Mouse (Mus musculus) MEL (cell line): ENCODE results near the gene Itpr1. TPM values are rescaled to one million over a fixed set of nuclear protein-coding genes. Genes with fewer than 3 reads are reported as not detected.

Experiments
- DNase-seq: peaks from one replicate; pipeline ENCODE4 v3.0.0; 2011; ENCODE audit warnings: low read depth, low spot score
- H3K27ac ChIP-seq: 2 replicates; pipeline ENCODE4 v1.5.1; 2012; ENCODE audit warnings: low read depth, mild to moderate bottlenecking, control low read depth, low read length, moderate library complexity; ENCODE audit not compliant: control insufficient read depth
- H3K27me3 ChIP-seq, 2 experiments: fragments of 150-350 bp in 1 of 2; sonication (generic) in 1 of 2; 2 replicates each; pipeline ENCODE4 v1.6.1; 2012; ENCODE audit warnings: low read length in 2 of 2, mild to moderate bottlenecking in 2 of 2, improper control_type of control experiment in 1 of 2, moderate library complexity in 1 of 2; ENCODE audit not compliant: insufficient read depth in 2 of 2, control insufficient read depth in 1 of 2
- H3K36me3 ChIP-seq, 2 experiments: 2 replicates each; pipeline ENCODE4 v1.6.1; 2012 to 2014; ENCODE audit warnings: low read length in 2 of 2, improper control_type of control experiment in 1 of 2, inconsistent platforms in 1 of 2, mild to moderate bottlenecking in 1 of 2; ENCODE audit not compliant: insufficient read depth in 2 of 2, control insufficient read depth in 1 of 2
- H3K4me1 ChIP-seq, 2 experiments: fragments of 150-350 bp in 1 of 2; sonication (generic) in 1 of 2; 2 replicates each; pipeline ENCODE4 v1.6.1; 2012; ENCODE audit warnings: low read length in 2 of 2, improper control_type of control experiment in 1 of 2, mild to moderate bottlenecking in 1 of 2; ENCODE audit not compliant: insufficient read depth in 2 of 2, control insufficient read depth in 1 of 2
- H3K4me3 ChIP-seq, 2 experiments: fragments of 150-350 bp in 1 of 2; sonication (generic) in 1 of 2; 2 replicates each; pipeline ENCODE4 v1.5.1; 2012; ENCODE audit warnings: low read depth in 2 of 2, low read length in 2 of 2, mild to moderate bottlenecking in 2 of 2, moderate library complexity in 2 of 2, control low read depth in 1 of 2, improper control_type of control experiment in 1 of 2; ENCODE audit not compliant: control insufficient read depth in 1 of 2, insufficient read depth in 1 of 2
- H3K79me2 ChIP-seq: 2 replicates; pipeline ENCODE4 v1.6.1; 2012; ENCODE audit warnings: mild to moderate bottlenecking, low read length, moderate library complexity; ENCODE audit not compliant: control insufficient read depth, poor library complexity, insufficient read depth
- H3K9ac ChIP-seq: 2 replicates; pipeline ENCODE4 v1.6.1; 2012; ENCODE audit warnings: low read depth, mild to moderate bottlenecking, control low read depth, low read length, moderate library complexity; ENCODE audit not compliant: control insufficient read depth, poor library complexity, severe bottlenecking
- H3K9me3 ChIP-seq: fragments of 150-350 bp; sonication (generic); replicated peaks from 2 replicates; pipeline ENCODE4 v1.6.1; 2012; ENCODE audit warnings: mild to moderate bottlenecking, low read length, improper control_type of control experiment, moderate library complexity; ENCODE audit not compliant: insufficient read depth
- CTCF ChIP-seq, 3 experiments: IDR thresholded peaks in 2 of 3; conservative IDR thresholded peaks in 1 of 3; 2 replicates each; pipeline ENCODE4 v1.5.1; 2011 to 2012; ENCODE audit warnings: low read length in 3 of 3, low read depth in 2 of 3, mild to moderate bottlenecking in 2 of 3, improper control_type of control experiment in 1 of 3, inconsistent platforms in 1 of 3, mixed read lengths in 1 of 3, moderate library complexity in 1 of 3; ENCODE audit not compliant: control insufficient read depth in 1 of 3, insufficient read depth in 1 of 3, poor library complexity in 1 of 3, severe bottlenecking in 1 of 3
- E2F4 ChIP-seq: IDR thresholded peaks from 2 replicates; pipeline ENCODE4 v1.6.1; 2011; ENCODE audit warnings: low read depth, low read length, improper control_type of control experiment, borderline replicate concordance
- GABPA ChIP-seq: IDR thresholded peaks from 2 replicates; pipeline ENCODE4 v1.6.1; 2012; ENCODE audit warnings: low read depth, mild to moderate bottlenecking, inconsistent platforms, low read length, improper control_type of control experiment, moderate library complexity
- HCFC1 ChIP-seq: IDR thresholded peaks from 2 replicates; pipeline ENCODE4 v1.6.1; 2012; ENCODE audit warnings: low read depth, mild to moderate bottlenecking, inconsistent platforms, low read length, improper control_type of control experiment, moderate library complexity
- MAZ ChIP-seq: IDR thresholded peaks from 2 replicates; pipeline ENCODE4 v1.6.1; 2012; ENCODE audit warnings: low read depth, mild to moderate bottlenecking, inconsistent platforms, low read length, improper control_type of control experiment
- MEF2A ChIP-seq: IDR thresholded peaks from 2 replicates; pipeline ENCODE4 v1.6.1; 2014; ENCODE audit warnings: low read depth, mild to moderate bottlenecking, inconsistent platforms, low read length, improper control_type of control experiment; ENCODE audit not compliant: poor library complexity, insufficient replicate concordance, severe bottlenecking; ENCODE audit errors: extremely low read depth
- MXI1 ChIP-seq: IDR thresholded peaks from 2 replicates; pipeline ENCODE4 v1.6.1; 2011; ENCODE audit warnings: mild to moderate bottlenecking, low read depth, low read length, improper control_type of control experiment
- MYB ChIP-seq: IDR thresholded peaks from 2 replicates; pipeline ENCODE4 v1.6.1; 2011; ENCODE audit warnings: mild to moderate bottlenecking, low read depth, low read length, improper control_type of control experiment
- MYC ChIP-seq: IDR thresholded peaks from 2 replicates; pipeline ENCODE4 v1.6.1; 2011; ENCODE audit warnings: low read depth, mild to moderate bottlenecking, low read length, improper control_type of control experiment, moderate library complexity
- POLR2A ChIP-seq, 2 experiments: IDR thresholded peaks; 2 replicates each; pipeline ENCODE4 v1.6.1; 2011 to 2012; ENCODE audit warnings: low read length in 2 of 2, mild to moderate bottlenecking in 2 of 2, control low read depth in 1 of 2, improper control_type of control experiment in 1 of 2, low read depth in 1 of 2, moderate library complexity in 1 of 2; ENCODE audit not compliant: control insufficient read depth in 1 of 2, insufficient read depth in 1 of 2, poor library complexity in 1 of 2
- RAD21 ChIP-seq: IDR thresholded peaks from 2 replicates; pipeline ENCODE4 v1.6.1; 2011; ENCODE audit warnings: mild to moderate bottlenecking, low read depth, low read length, improper control_type of control experiment
- SIN3A ChIP-seq: IDR thresholded peaks from 2 replicates; pipeline ENCODE4 v1.6.1; 2012; ENCODE audit warnings: low read length, improper control_type of control experiment, inconsistent platforms
- SMC3 ChIP-seq: IDR thresholded peaks from 2 replicates; pipeline ENCODE4 v1.6.1; 2011; ENCODE audit warnings: low read depth, low read length, improper control_type of control experiment
- UBTF ChIP-seq: IDR thresholded peaks from 2 replicates; pipeline ENCODE4 v1.6.1; 2012; ENCODE audit warnings: low read depth, mild to moderate bottlenecking, inconsistent platforms, low read length, improper control_type of control experiment, moderate library complexity, borderline replicate concordance; ENCODE audit not compliant: insufficient read depth
- ZNF384 ChIP-seq: IDR thresholded peaks from 2 replicates; pipeline ENCODE4 v1.6.1; 2012; ENCODE audit warnings: low read depth, mild to moderate bottlenecking, inconsistent platforms, low read length, improper control_type of control experiment
- polyA plus RNA-seq, 2 experiments: library from polyadenylated mRNA; stranded (reverse) in 1 of 2; unstranded in 1 of 2; fragments of >175 nt in 1 of 2; fragments of >200 nt in 1 of 2; gene quantifications; 2 replicates each; pipeline versions ENCODE4 v1.2.1 to v1.2.4; 2012; ENCODE audit warnings: low replicate concordance in 2 of 2, low read depth in 1 of 2; ENCODE audit not compliant: insufficient read length in 2 of 2, insufficient read depth in 1 of 2, missing spikeins in 1 of 2
- total RNA-seq: library from RNA; depleted of rRNA; stranded (reverse); fragments of 300-350 nt; gene quantifications from 2 replicates; pipeline ENCODE4 v1.2.3, GENCODE M21; 2012

Gene Itpr1
- total and polyA plus RNA-seq, 3 experiments, result 15.6 to 19.0 TPM; not detected in 1

GRCm38 (mm10) chr6:108448016-108448735 lies 235.3 kb downstream of the Itpr1 start:
- H3K4me1 ChIP-seq, result no peaks in the 10 kb centered on the region

DNA sequence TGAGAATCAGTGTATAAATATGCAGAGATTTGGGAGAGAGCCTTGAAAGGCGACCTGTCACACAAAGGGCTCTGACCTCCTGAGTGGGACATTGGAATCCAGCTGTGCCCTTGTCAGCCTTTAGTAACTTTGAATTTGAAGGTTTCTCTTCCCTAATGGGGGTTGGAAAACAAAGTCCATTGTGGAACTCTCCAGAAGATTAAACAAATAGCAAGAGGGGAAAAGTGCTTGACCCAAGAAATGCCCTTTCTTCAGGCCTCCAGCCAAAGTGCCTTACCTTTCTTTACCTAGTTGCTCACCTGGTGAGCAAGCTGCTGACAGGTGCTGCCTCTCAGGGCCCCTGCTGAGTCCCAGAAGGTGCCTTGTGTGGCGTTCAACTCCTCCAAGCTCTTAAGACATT lies 236.0 kb downstream of the Itpr1 start:
- TF ChIP-seq ZNF384, result no peak
- no peak for TF ChIP-seq POLR2A (IDR thresholded peaks at IDR 0.05; ENCODE audit: control insufficient read depth in 1 of 2, insufficient read depth in 1 of 2, low read depth in 1 of 2, low read length in 2 of 2, poor library complexity in 1 of 2)
- TF ChIP-seq, all 39 proteins: peak for 0
- no peak overlapping the region for H3K4me3 ChIP-seq
- no peaks in the 10 kb centered on the region for H3K36me3 ChIP-seq
- H3K9ac ChIP-seq, result no peak overlapping the region
- H3K27ac ChIP-seq, result no peak overlapping the region
- no peaks in the 10 kb centered on the region for H3K27me3 ChIP-seq
- DNase-seq, result no peak
- no peaks in the 10 kb centered on the region for H3K79me2 ChIP-seq
- no peaks in the 10 kb centered on the region for H3K4me1 ChIP-seq
- no peaks in the 10 kb centered on the region for H3K9me3 ChIP-seq

More at GRCm38 (mm10) chr6:108448016-108448735, 235.3 kb downstream of the Itpr1 start:
- Histone ChIP-seq H3K4me3 (no peak overlapping the region), H3K27me3 (no peaks in the 10 kb centered on the region), H3K9me3 (no peaks in the 10 kb centered on the region), H3K36me3 (no peaks in the 10 kb centered on the region), H3K27ac (no peak overlapping the region), H3K79me2 (no peaks in the 10 kb centered on the region), H3K9ac (no peak overlapping the region)
- no peak for TF ChIP-seq MAZ
- no peak for TF ChIP-seq GABPA
- TF ChIP-seq MEF2A, result no peak
- no peak for TF ChIP-seq SIN3A
- no peak for TF ChIP-seq SMC3
- no peak for TF ChIP-seq MYB
- TF ChIP-seq MYC, result no peak
- TF ChIP-seq E2F4, result no peak
- no peak for TF ChIP-seq HCFC1
- TF ChIP-seq ZNF384, result no peak
- TF ChIP-seq RAD21, result no peak
- TF ChIP-seq CTCF (IDR thresholded peaks at IDR 0.05 in 2 of 3, conservative IDR thresholded peaks at IDR 0.05 in 1 of 3; ENCODE audit: control insufficient read depth in 1 of 3, insufficient read depth in 1 of 3, low read depth in 2 of 3, low read length in 3 of 3, poor library complexity in 1 of 3, severe bottlenecking in 1 of 3), result no peak
- TF ChIP-seq MXI1, result no peak
- no peak for TF ChIP-seq UBTF
- DNase-seq, result peak; percentile 34
